Mouse (Mus musculus) limb, embryonic 11.5 days (tissue): ENCODE measurements at regions not wholly inside any gene's neighbourhood (a gene's known extent, or its start where the extent isn't known, plus 50 kb on each side); places are given as distances from the start of the nearest gene placed in this dataset.

Source experiments
- ATAC-seq: fragments of 200-750 bp; cut with Nextera tagmentation; 2 replicates; pipeline ENCODE4 v1.8.0; 2017; ENCODE audit warnings: low read depth; ENCODE audit not compliant: insufficient number of reproducible peaks, low FRiP score, low TSS enrichment
- DNase-seq: peaks from one replicate; pipeline ENCODE4 v3.0.0-alpha.2; 2015; ENCODE audit warnings: low spot score
- H3K27ac ChIP-seq: fragments of 300-500 bp; sonication (generic); replicated peaks from 2 replicates; pipeline ENCODE4 v1.5.1; 2014; ENCODE audit warnings: low read depth, mild to moderate bottlenecking, low read length
- H3K27me3 ChIP-seq: fragments of 300-500 bp; sonication (generic); 2 replicates; pipeline ENCODE4 v1.6.1; 2014; ENCODE audit warnings: mild to moderate bottlenecking, low read length, mixed read lengths; ENCODE audit not compliant: control insufficient read depth, insufficient read depth
- H3K36me3 ChIP-seq: fragments of 300-500 bp; sonication (generic); 2 replicates; pipeline ENCODE4 v1.6.1; 2014; ENCODE audit warnings: mild to moderate bottlenecking, low read length, moderate library complexity, mixed read lengths; ENCODE audit not compliant: control insufficient read depth, insufficient read depth
- H3K4me1 ChIP-seq: fragments of 300-500 bp; sonication (generic); 2 replicates; pipeline ENCODE4 v1.6.1; 2014; ENCODE audit warnings: low read length, mixed read lengths; ENCODE audit not compliant: control insufficient read depth, insufficient read depth
- H3K4me2 ChIP-seq: fragments of 300-500 bp; sonication (generic); 2 replicates; pipeline ENCODE4 v1.6.1; 2014; ENCODE audit warnings: low read depth, mild to moderate bottlenecking, moderate library complexity; ENCODE audit not compliant: severe bottlenecking
- H3K4me3 ChIP-seq: fragments of 300-500 bp; sonication (generic); 2 replicates; pipeline ENCODE4 v1.5.1; 2014; ENCODE audit warnings: low read depth, low read length
- H3K9ac ChIP-seq: fragments of 300-500 bp; sonication (generic); 2 replicates; pipeline ENCODE4 v1.6.1; 2014; ENCODE audit warnings: mild to moderate bottlenecking, low read length
- H3K9me3 ChIP-seq: fragments of 300-500 bp; sonication (generic); 2 replicates; pipeline ENCODE4 v1.6.1; 2016; ENCODE audit warnings: low read length; ENCODE audit not compliant: control insufficient read depth
- WGBS: fragments of 180-500 bp; shearing (Covaris S2); extraction: QIAGEN DNeasy Blood & Tissue Kit; methylation state at CpG from one replicate; pipeline ENCODE4 v1.1.7; 2014; 5-methylcytosine and 5-hydroxymethylcytosine counted together

GRCm38 (mm10) chr4:64928553-64928952, 195.4 kb upstream of the Pappa start:
- DNase-seq (no peak), ATAC-seq (no peak)
- Histone ChIP-seq H3K4me1 (no peaks in the 10 kb centered on the region), H3K27ac (no peak overlapping the region), H3K4me2 (no peak overlapping the region), H3K4me3 (no peak overlapping the region), H3K36me3 (no peaks in the 10 kb centered on the region), H3K9ac (no peak overlapping the region), H3K27me3 (no peaks in the 10 kb centered on the region), H3K9me3 (no peaks in the 10 kb centered on the region)
- 55% methylated on average over 2 of the region's 2 CpGs for WGBS

GRCm38 (mm10) chr4:64945547-64945946, 178.4 kb upstream of the Pappa start:
- Histone ChIP-seq H3K4me2 (no peak overlapping the region), H3K36me3 (no peaks in the 10 kb centered on the region), H3K4me3 (no peak overlapping the region), H3K4me1 (no peaks in the 10 kb centered on the region), H3K27me3 (no peaks in the 10 kb centered on the region), H3K9ac (no peak overlapping the region), H3K27ac (no peak overlapping the region), H3K9me3 (no peaks in the 10 kb centered on the region)
- ATAC-seq (no peak), DNase-seq (no peak)

- Histone ChIP-seq H3K4me2 (no peak overlapping the region), H3K9ac (no peak overlapping the region), H3K9me3 (no peaks in the 10 kb centered on the region), H3K4me1 (no peaks in the 10 kb centered on the region), H3K27ac (no peak overlapping the region), H3K4me3 (no peak overlapping the region), H3K27me3 (no peaks in the 10 kb centered on the region), H3K36me3 (no peaks in the 10 kb centered on the region)
- DNase-seq: no peak
- no peak for ATAC-seq
Observed at GRCm38 (mm10) chr4:64952651-64953050, 171.3 kb upstream of the Pappa start.

- Histone ChIP-seq H3K9me3 (no peaks in the 10 kb centered on the region), H3K4me1 (no peaks in the 10 kb centered on the region), H3K27me3 (no peaks in the 10 kb centered on the region), H3K4me2 (no peak overlapping the region), H3K9ac (no peak overlapping the region), H3K4me3 (no peak overlapping the region), H3K36me3 (no peaks in the 10 kb centered on the region), H3K27ac (no peak overlapping the region)
- ATAC-seq (no peak), DNase-seq (no peak)
- 70% methylated on average over 4 of the region's 4 CpGs for WGBS
Observed at GRCm38 (mm10) chr4:64958843-64959242, 165.1 kb upstream of the Pappa start.

- no peak overlapping the region for H3K9ac ChIP-seq
- DNase-seq: no peak
- H3K36me3 ChIP-seq: no peaks in the 10 kb centered on the region
- no peaks in the 10 kb centered on the region for H3K9me3 ChIP-seq
- 74% methylated on average over 4 of the region's 4 CpGs for WGBS
- no peak overlapping the region for H3K27ac ChIP-seq
- H3K4me3 ChIP-seq: no peak overlapping the region
- no peaks in the 10 kb centered on the region for H3K4me1 ChIP-seq
- ATAC-seq: no peak
- no peak overlapping the region for H3K4me2 ChIP-seq
- H3K27me3 ChIP-seq: no peaks in the 10 kb centered on the region
Observed at GRCm38 (mm10) chr4:64961796-64962195, 162.2 kb upstream of the Pappa start.
